Mouse (Mus musculus) thymus, adult 18-20 months (tissue): ENCODE data around the gene Arhgef5.

Experiments used
- DNase-seq, 2 experiments: peaks; one replicate each; pipeline ENCODE4 v3.0.0; 2022; ENCODE audit warnings: mixed read lengths in 2 of 2

Arhgef5 gene

DNA sequence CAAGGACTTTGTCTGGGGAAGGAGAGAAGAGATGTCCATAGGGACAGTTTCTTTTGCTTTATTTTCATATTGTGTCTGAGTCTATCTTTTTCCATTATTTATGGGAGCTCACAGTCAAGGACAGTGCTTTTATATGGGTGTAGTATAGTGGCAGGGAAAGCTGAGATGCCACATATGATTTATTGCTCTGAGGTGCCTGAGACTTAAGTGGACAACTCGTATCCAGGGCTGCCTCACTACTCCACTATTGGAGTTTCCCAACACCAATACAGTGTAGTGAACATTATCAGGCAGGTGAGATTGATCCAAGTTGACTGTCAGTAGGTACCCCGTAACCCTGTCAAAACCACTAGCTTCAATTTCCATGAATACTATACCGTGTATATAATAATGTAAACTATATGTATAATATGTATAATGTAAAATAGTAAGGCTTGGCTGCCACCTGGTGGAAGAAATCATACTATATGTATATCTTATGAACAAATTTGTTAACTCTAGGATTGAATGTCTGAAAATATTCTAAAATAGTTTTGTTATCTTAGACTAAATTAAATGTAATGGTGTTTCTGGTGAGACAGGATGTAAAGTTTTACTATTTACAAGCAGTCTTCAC, 70.3 kb downstream of the Arhgef5 start:
- no peak for DNase-seq

GRCm38 (mm10) chr6:43337491-43337961, 72.1 kb downstream of the Arhgef5 start:
- DNase-seq = no peak

DNA sequence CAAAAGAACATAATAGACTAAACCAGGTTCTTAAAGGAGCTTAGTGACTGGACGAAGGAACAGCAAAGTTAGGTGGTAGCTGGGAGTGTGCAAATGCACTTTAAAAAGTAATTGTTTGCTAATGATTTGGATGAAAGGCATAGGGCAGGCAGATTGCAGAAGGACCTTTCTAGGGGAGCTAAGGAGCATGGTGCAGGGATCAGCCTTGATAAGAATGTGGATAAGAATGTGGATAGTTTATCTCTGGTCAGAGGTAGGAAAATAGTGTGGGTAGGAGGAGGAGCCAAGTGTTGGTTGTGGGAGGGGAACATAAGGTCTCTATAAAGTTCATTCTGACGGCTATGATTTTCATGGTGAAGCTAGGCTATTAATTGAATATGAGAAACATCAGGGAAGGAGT, 73.4 kb downstream of the Arhgef5 start:
- no peak for DNase-seq
